Mouse (Mus musculus): ENCODE measurements at regions not wholly inside any gene's neighbourhood (a gene's known extent, or its start where the extent isn't known, plus 50 kb on each side); places are given as distances from the start of the nearest gene placed in this dataset.

GRCm38 (mm10) chr2:147927792-147928670 lies 118.7 kb downstream of the Foxa2 start:
- DNase-seq (ENCODE audit: low read depth, low spot score): no peak

GRCm38 (mm10) chr2:147926861-147927260 lies 119.9 kb downstream of the Foxa2 start:
- no peak for DNase-seq (ENCODE audit: low read depth, low spot score)

GRCm38 (mm10) chr2:147907341-147907740 lies 139.4 kb downstream of the Foxa2 start:
- no peak for DNase-seq (ENCODE audit: low read depth, low spot score)

- DNase-seq (ENCODE audit: low read depth, low spot score): no peak
These were observed 140.7 kb downstream of the Foxa2 start for GRCm38 (mm10) chr2:147905759-147906740.

GRCm38 (mm10) chr2:147905118-147905517 lies 141.7 kb downstream of the Foxa2 start:
- DNase-seq (ENCODE audit: low read depth, low spot score): no peak

- DNase-seq (ENCODE audit: low read depth, low spot score): no peak
These were observed 147.5 kb downstream of the Foxa2 start for GRCm38 (mm10) chr2:147899236-147899635.

GRCm38 (mm10) chr2:147895691-147896090 lies 151.1 kb downstream of the Foxa2 start:
- DNase-seq (ENCODE audit: low read depth, low spot score): no peak

- no peak for DNase-seq (ENCODE audit: low read depth, low spot score)
These were observed 152.6 kb downstream of the Foxa2 start for GRCm38 (mm10) chr2:147894213-147894612.

- no peak for DNase-seq (ENCODE audit: low read depth, low spot score)
These were observed 160.6 kb downstream of the Foxa2 start for GRCm38 (mm10) chr2:147886191-147886590.

GRCm38 (mm10) chr2:147877907-147878306 lies 168.9 kb downstream of the Foxa2 start:
- DNase-seq (ENCODE audit: low read depth, low spot score): no peak

GRCm38 (mm10) chr2:147877543-147877904 lies 169.2 kb downstream of the Foxa2 start:
- DNase-seq (ENCODE audit: low read depth, low spot score): no peak

GRCm38 (mm10) chr2:147876708-147877542 lies 169.8 kb downstream of the Foxa2 start:
- DNase-seq (ENCODE audit: low read depth, low spot score): no peak

- no peak for DNase-seq (ENCODE audit: low read depth, low spot score)
These were observed 173.8 kb downstream of the Foxa2 start for GRCm38 (mm10) chr2:147872972-147873371.

GRCm38 (mm10) chr2:147851186-147851802 lies 195.5 kb downstream of the Foxa2 start:
- no peak for DNase-seq (ENCODE audit: low read depth, low spot score)

- DNase-seq (ENCODE audit: low read depth, low spot score): no peak
These were observed 199.6 kb downstream of the Foxa2 start for GRCm38 (mm10) chr2:147846968-147847749.

GRCm38 (mm10) chr2:147845256-147845655 lies 201.5 kb downstream of the Foxa2 start:
- DNase-seq (ENCODE audit: low read depth, low spot score): no peak

- no peak for DNase-seq (ENCODE audit: low read depth, low spot score)
These were observed 205.8 kb downstream of the Foxa2 start for GRCm38 (mm10) chr2:147840936-147841335.

GRCm38 (mm10) chr2:147838613-147839012 lies 208.2 kb downstream of the Foxa2 start:
- no peak for DNase-seq (ENCODE audit: low read depth, low spot score)

- no peak for DNase-seq (ENCODE audit: low read depth, low spot score)
These were observed 216.2 kb downstream of the Foxa2 start for GRCm38 (mm10) chr2:147830551-147830950.

GRCm38 (mm10) chr2:147816951-147817350 lies 229.8 kb downstream of the Foxa2 start:
- DNase-seq (ENCODE audit: low read depth, low spot score): no peak
